Mouse (Mus musculus): ENCODE data around the gene Cnp. TPM values are rescaled to one million over a fixed set of nuclear protein-coding genes. Genes with fewer than 3 reads are reported as not detected.
"Not testable (repeated sequence)": the region's sequence is repeated elsewhere in the genome, so short reads cannot be mapped to it uniquely, and the experiment has no call there.

Gene Cnp
- total RNA-seq, 2 experiments from 2014 or later = 171 to 195 TPM

GRCm38 (mm10) chr11:100552842-100553241, 21.9 kb upstream of the Cnp start:
- no peak for DNase-seq (ENCODE audit: low spot score in 2 of 2)

GRCm38 (mm10) chr11:100555583-100555982, 19.1 kb upstream of the Cnp start:
- peak; percentile 35 to 79 for DNase-seq (ENCODE audit: low spot score in 2 of 2)

- DNase-seq (ENCODE audit: low spot score in 2 of 2) = no peak
Observed at GRCm38 (mm10) chr11:100557563-100557962, 17.1 kb upstream of the Cnp start.

- no peak for DNase-seq (ENCODE audit: low spot score in 2 of 2)
Observed at GRCm38 (mm10) chr11:100559476-100559875, 15.2 kb upstream of the Cnp start.

- DNase-seq (ENCODE audit: low spot score in 2 of 2) = no peak
Observed at GRCm38 (mm10) chr11:100561748-100562147, 13.0 kb upstream of the Cnp start.

GRCm38 (mm10) chr11:100564297-100564696, 10.4 kb upstream of the Cnp start:
- peak; percentile 76 to 89 for DNase-seq (ENCODE audit: low spot score in 2 of 2)

- DNase-seq (ENCODE audit: low spot score in 2 of 2) = no peak
Observed at GRCm38 (mm10) chr11:100564703-100565102, 10.0 kb upstream of the Cnp start.

GRCm38 (mm10) chr11:100567229-100567628, 7.5 kb upstream of the Cnp start:
- no peak for DNase-seq (ENCODE audit: low spot score in 2 of 2)

- no peak for DNase-seq (ENCODE audit: low spot score in 2 of 2)
Observed at GRCm38 (mm10) chr11:100567815-100568245, 6.9 kb upstream of the Cnp start.

GRCm38 (mm10) chr11:100568692-100569091, 6.0 kb upstream of the Cnp start:
- no peak for DNase-seq (ENCODE audit: low spot score in 2 of 2)

- no peak for DNase-seq (ENCODE audit: low spot score in 2 of 2)
Observed at GRCm38 (mm10) chr11:100569789-100570188, 4.9 kb upstream of the Cnp start.

GRCm38 (mm10) chr11:100570430-100571201, 4.1 kb upstream of the Cnp start:
- DNase-seq (ENCODE audit: low spot score in 2 of 2) = peak; percentile 64 to 90

GRCm38 (mm10) chr11:100571202-100571567, 3.5 kb upstream of the Cnp start:
- peak in 1 of 2 experiments; percentile 56 for DNase-seq (ENCODE audit: low spot score in 2 of 2)

- no peak for DNase-seq (ENCODE audit: low spot score in 2 of 2)
Observed at GRCm38 (mm10) chr11:100574188-100574587, 516 bp upstream of the Cnp start.

GRCm38 (mm10) chr11:100575484-100575855, 766 bp downstream of the Cnp start:
- peak; percentile 35 to 74 for DNase-seq (ENCODE audit: low spot score in 2 of 2)

- DNase-seq (ENCODE audit: low spot score in 2 of 2) = no peak
Observed at GRCm38 (mm10) chr11:100576256-100576655, 1.6 kb downstream of the Cnp start.

GRCm38 (mm10) chr11:100577852-100578599, 3.3 kb downstream of the Cnp start:
- no peak for DNase-seq (ENCODE audit: low spot score in 2 of 2)

GRCm38 (mm10) chr11:100579116-100579799, 4.6 kb downstream of the Cnp start:
- DNase-seq (ENCODE audit: low spot score in 2 of 2) = no peak

- DNase-seq (ENCODE audit: low spot score in 2 of 2) = no peak
Observed at GRCm38 (mm10) chr11:100580275-100580674, 5.6 kb downstream of the Cnp start.

GRCm38 (mm10) chr11:100581756-100582155, 7.1 kb downstream of the Cnp start:
- DNase-seq (ENCODE audit: low spot score in 2 of 2) = peak; percentile 35 to 63

- not testable (repeated sequence) for DNase-seq (ENCODE audit: low spot score in 2 of 2)
Observed at GRCm38 (mm10) chr11:100582413-100582812, 7.7 kb downstream of the Cnp start.

- no peak for DNase-seq (ENCODE audit: low spot score in 2 of 2)
Observed at GRCm38 (mm10) chr11:100582836-100583235, 8.1 kb downstream of the Cnp start.
